Mouse (Mus musculus) gastrocnemius, postnatal 10 days (tissue): ENCODE data around the gene Olfr830. TPM values are rescaled to one million over a fixed set of nuclear protein-coding genes. Genes with fewer than 3 reads are reported as not detected.
"Not testable (repeated sequence)": the region's sequence is repeated elsewhere in the genome, so short reads cannot be mapped to it uniquely, and the experiment has no call there.

Experiments
- DNase-seq: peaks from one replicate; pipeline ENCODE4 v3.0.0; 2021; ENCODE audit warnings: mixed read lengths
- long read RNA-seq, 2 experiments: library from polyadenylated mRNA; stranded (forward); transcript quantifications; one replicate each; pipeline ENCODE4 v2.0.0; 2021
- total RNA-seq, 2 experiments: library from RNA; stranded (reverse); gene quantifications; 2 replicates each; pipeline ENCODE4 v1.2.3; 2021

Gene Olfr830
- not detected for total RNA-seq
- long read RNA-seq, experiment 1 = 0 reads
- long read RNA-seq, experiment 2 = 0 reads

DNA sequence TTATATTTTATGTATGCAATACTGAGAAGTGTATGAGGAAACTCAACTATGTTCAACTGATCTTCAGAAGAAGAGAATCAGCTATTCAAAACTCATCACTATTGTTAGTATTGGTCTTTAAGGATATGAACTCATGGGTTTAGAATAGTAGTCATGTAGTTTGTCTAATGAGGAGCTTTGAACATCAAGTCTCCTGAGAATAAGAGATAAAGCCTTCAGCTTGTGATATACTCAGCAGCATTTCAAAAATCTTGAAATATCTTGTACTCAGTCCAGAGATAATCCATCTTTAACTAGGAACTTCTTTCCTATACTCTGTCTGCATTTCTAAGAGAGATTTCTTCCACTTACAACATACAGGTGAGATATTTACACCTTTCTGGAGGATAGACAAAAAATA, at the start of gene Olfr830:
Gene Olfr830, plus strand, starts transcription at position 301 of the 400 bp plus-strand sequence.
- no peak for DNase-seq

DNA sequence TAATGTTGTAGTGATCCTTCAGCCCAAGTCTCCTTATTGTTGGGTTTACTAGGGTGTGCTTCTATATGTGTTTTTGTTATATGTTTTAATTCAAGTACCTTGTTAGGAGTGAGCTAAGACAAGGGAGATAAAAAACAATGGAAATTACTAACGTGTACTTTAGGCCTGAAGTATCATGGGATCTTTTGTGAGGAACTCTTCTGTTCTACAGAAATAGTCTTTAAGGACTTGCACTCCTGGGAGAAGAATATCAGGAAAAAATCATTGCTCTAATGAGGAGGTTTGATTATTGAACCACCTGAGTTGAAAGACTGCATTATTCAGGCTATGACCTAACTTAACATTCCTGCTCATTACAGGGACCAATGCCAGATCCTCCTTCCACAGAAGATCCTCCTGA, 19.9 kb upstream of the Olfr830 start, which contains the start of gene Olfr829:
Gene Olfr829, plus strand, starts transcription at position 301 of the 400 bp plus-strand sequence.
- no peak for DNase-seq

DNA sequence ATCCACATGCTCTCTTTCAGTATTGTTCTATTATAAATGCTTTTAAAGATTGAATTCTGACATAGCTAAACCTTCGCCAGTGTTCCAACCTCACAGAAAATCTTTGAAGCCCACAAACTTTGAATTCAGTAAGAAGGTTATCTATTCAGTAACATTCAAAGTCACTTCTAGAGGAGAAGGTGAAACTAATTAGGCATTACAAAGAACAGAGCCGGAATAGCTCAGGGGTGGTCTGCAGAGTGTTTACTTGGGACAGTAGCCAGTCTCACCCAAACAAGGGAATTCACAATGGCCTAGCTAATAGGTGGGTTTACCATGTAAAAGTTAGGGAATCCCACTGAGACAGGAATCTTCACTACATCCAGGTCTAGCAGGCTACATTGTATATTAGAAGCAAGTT, 33.2 kb downstream of the Olfr830 start:
- DNase-seq = not testable (repeated sequence)

DNA sequence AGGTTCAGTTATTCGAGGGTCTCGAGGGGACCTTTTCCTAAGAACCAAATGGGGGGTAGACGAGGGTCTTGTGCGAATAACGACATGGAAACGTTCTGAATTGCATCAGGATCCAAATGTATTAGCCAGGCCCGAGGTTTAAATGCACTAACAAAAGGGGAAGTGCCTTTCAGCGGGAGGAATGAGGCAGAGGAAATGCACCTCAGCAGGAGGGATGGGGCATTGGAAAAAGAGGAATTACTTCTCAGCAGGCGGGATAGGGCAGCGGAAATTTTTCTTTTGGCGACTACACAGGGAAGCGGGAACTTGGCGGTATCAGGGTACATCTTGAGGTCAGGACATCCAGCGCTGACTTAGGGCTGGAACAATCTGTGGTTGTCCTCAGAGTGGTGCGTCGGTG, 53.4 kb downstream of the Olfr830 start:
- DNase-seq = not testable (repeated sequence)

Other genes with a start within 250 kb of the Olfr830 start
- under 1 TPM; 0.02 to 0.16 TPM for gene Muc16, start 200.2 kb upstream of the Olfr830 start, total RNA-seq
- gene Olfr24, start 110.7 kb upstream of the Olfr830 start, total RNA-seq = not detected
- gene Olfr828, start 55.2 kb upstream of the Olfr830 start, total RNA-seq = not detected
- gene Olfr829, start 19.8 kb upstream of the Olfr830 start, total RNA-seq = not detected
- not detected for gene Olfr832, start 62.4 kb downstream of the Olfr830 start, total RNA-seq
- gene Olfr834, start 113.3 kb downstream of the Olfr830 start, total RNA-seq = not detected
- not detected for gene Olfr835, start 158.0 kb downstream of the Olfr830 start, total RNA-seq
- gene Olfr836, start 245.7 kb downstream of the Olfr830 start, total RNA-seq = not detected